Mouse (Mus musculus) MEL (cell line): Measurements from ENCODE around the gene Cdk2ap1. TPM values are rescaled to one million over a fixed set of nuclear protein-coding genes. Genes with fewer than 3 reads are reported as not detected.

Experiments used
- DNase-seq: peaks from one replicate; pipeline ENCODE4 v3.0.0; 2011; ENCODE audit warnings: low read depth, low spot score
- H3K27ac ChIP-seq: 2 replicates; pipeline ENCODE4 v1.5.1; 2012; ENCODE audit warnings: low read depth, mild to moderate bottlenecking, control low read depth, low read length, moderate library complexity; ENCODE audit not compliant: control insufficient read depth
- H3K27me3 ChIP-seq, 2 experiments: fragments of 150-350 bp in 1 of 2; sonication (generic) in 1 of 2; 2 replicates each; pipeline ENCODE4 v1.6.1; 2012; ENCODE audit warnings: low read length in 2 of 2, mild to moderate bottlenecking in 2 of 2, improper control_type of control experiment in 1 of 2, moderate library complexity in 1 of 2; ENCODE audit not compliant: insufficient read depth in 2 of 2, control insufficient read depth in 1 of 2
- H3K36me3 ChIP-seq, 2 experiments: 2 replicates each; pipeline ENCODE4 v1.6.1; 2012 to 2014; ENCODE audit warnings: low read length in 2 of 2, improper control_type of control experiment in 1 of 2, inconsistent platforms in 1 of 2, mild to moderate bottlenecking in 1 of 2; ENCODE audit not compliant: insufficient read depth in 2 of 2, control insufficient read depth in 1 of 2
- H3K4me1 ChIP-seq, 2 experiments: fragments of 150-350 bp in 1 of 2; sonication (generic) in 1 of 2; 2 replicates each; pipeline ENCODE4 v1.6.1; 2012; ENCODE audit warnings: low read length in 2 of 2, improper control_type of control experiment in 1 of 2, mild to moderate bottlenecking in 1 of 2; ENCODE audit not compliant: insufficient read depth in 2 of 2, control insufficient read depth in 1 of 2
- H3K4me3 ChIP-seq, 2 experiments: fragments of 150-350 bp in 1 of 2; sonication (generic) in 1 of 2; 2 replicates each; pipeline ENCODE4 v1.5.1; 2012; ENCODE audit warnings: low read depth in 2 of 2, low read length in 2 of 2, mild to moderate bottlenecking in 2 of 2, moderate library complexity in 2 of 2, control low read depth in 1 of 2, improper control_type of control experiment in 1 of 2; ENCODE audit not compliant: control insufficient read depth in 1 of 2, insufficient read depth in 1 of 2
- H3K79me2 ChIP-seq: 2 replicates; pipeline ENCODE4 v1.6.1; 2012; ENCODE audit warnings: mild to moderate bottlenecking, low read length, moderate library complexity; ENCODE audit not compliant: control insufficient read depth, poor library complexity, insufficient read depth
- H3K9ac ChIP-seq: 2 replicates; pipeline ENCODE4 v1.6.1; 2012; ENCODE audit warnings: low read depth, mild to moderate bottlenecking, control low read depth, low read length, moderate library complexity; ENCODE audit not compliant: control insufficient read depth, poor library complexity, severe bottlenecking
- H3K9me3 ChIP-seq: fragments of 150-350 bp; sonication (generic); replicated peaks from 2 replicates; pipeline ENCODE4 v1.6.1; 2012; ENCODE audit warnings: mild to moderate bottlenecking, low read length, improper control_type of control experiment, moderate library complexity; ENCODE audit not compliant: insufficient read depth
- BHLHE40 ChIP-seq: IDR thresholded peaks from 2 replicates; pipeline ENCODE4 v1.6.1; 2012; ENCODE audit warnings: low read depth, mild to moderate bottlenecking, inconsistent platforms, low read length, improper control_type of control experiment, borderline replicate concordance
- CHD1 ChIP-seq: IDR thresholded peaks from 2 replicates; pipeline ENCODE4 v1.6.1; 2012; ENCODE audit warnings: low read depth, mild to moderate bottlenecking, inconsistent platforms, low read length, improper control_type of control experiment
- CTCF ChIP-seq, 3 experiments: IDR thresholded peaks in 2 of 3; conservative IDR thresholded peaks in 1 of 3; 2 replicates each; pipeline ENCODE4 v1.5.1; 2011 to 2012; ENCODE audit warnings: low read length in 3 of 3, low read depth in 2 of 3, mild to moderate bottlenecking in 2 of 3, improper control_type of control experiment in 1 of 3, inconsistent platforms in 1 of 3, mixed read lengths in 1 of 3, moderate library complexity in 1 of 3; ENCODE audit not compliant: control insufficient read depth in 1 of 3, insufficient read depth in 1 of 3, poor library complexity in 1 of 3, severe bottlenecking in 1 of 3
- EP300 ChIP-seq, 2 experiments: IDR thresholded peaks; 2 replicates each; pipeline ENCODE4 v1.6.1; 2011; ENCODE audit warnings: improper control_type of control experiment in 2 of 2, low read length in 2 of 2, low read depth in 1 of 2, mild to moderate bottlenecking in 1 of 2
- GATA1 ChIP-seq: IDR thresholded peaks from 2 replicates; pipeline ENCODE4 v1.6.1; 2011; ENCODE audit warnings: low read depth, low read length, improper control_type of control experiment
- KAT2A ChIP-seq: conservative IDR thresholded peaks from 2 replicates; pipeline ENCODE4 v1.6.1; 2012; ENCODE audit warnings: low read depth, low read length, improper control_type of control experiment, inconsistent platforms
- MAFK ChIP-seq: IDR thresholded peaks from 2 replicates; pipeline ENCODE4 v1.6.1; 2011; ENCODE audit warnings: low read depth, mild to moderate bottlenecking, low read length, improper control_type of control experiment, borderline replicate concordance
- MAX ChIP-seq: IDR thresholded peaks from 2 replicates; pipeline ENCODE4 v1.6.1; 2011; ENCODE audit warnings: low read length, improper control_type of control experiment
- MYB ChIP-seq: IDR thresholded peaks from 2 replicates; pipeline ENCODE4 v1.6.1; 2011; ENCODE audit warnings: mild to moderate bottlenecking, low read depth, low read length, improper control_type of control experiment
- NRF1 ChIP-seq: IDR thresholded peaks from 2 replicates; pipeline ENCODE4 v1.6.1; 2014; ENCODE audit warnings: low read depth, mild to moderate bottlenecking, inconsistent platforms, low read length, improper control_type of control experiment, moderate library complexity; ENCODE audit not compliant: poor library complexity, insufficient read depth, severe bottlenecking
- POLR2A ChIP-seq, 2 experiments: IDR thresholded peaks; 2 replicates each; pipeline ENCODE4 v1.6.1; 2011 to 2012; ENCODE audit warnings: low read length in 2 of 2, mild to moderate bottlenecking in 2 of 2, control low read depth in 1 of 2, improper control_type of control experiment in 1 of 2, low read depth in 1 of 2, moderate library complexity in 1 of 2; ENCODE audit not compliant: control insufficient read depth in 1 of 2, insufficient read depth in 1 of 2, poor library complexity in 1 of 2
- POLR2AphosphoS5 ChIP-seq: IDR thresholded peaks from 2 replicates; pipeline ENCODE4 v1.6.1; 2012; ENCODE audit warnings: low read depth, borderline replicate concordance, mild to moderate bottlenecking, inconsistent platforms, low read length, moderate library complexity, mixed read lengths
- SIN3A ChIP-seq: IDR thresholded peaks from 2 replicates; pipeline ENCODE4 v1.6.1; 2012; ENCODE audit warnings: low read length, improper control_type of control experiment, inconsistent platforms
- TAL1 ChIP-seq: IDR thresholded peaks from 2 replicates; pipeline ENCODE4 v1.6.1; 2012; ENCODE audit warnings: mild to moderate bottlenecking, inconsistent platforms, low read length, moderate library complexity, mixed read lengths
- TBP ChIP-seq: IDR thresholded peaks from 2 replicates; pipeline ENCODE4 v1.8.0; 2011; ENCODE audit warnings: low read depth, low read length, improper control_type of control experiment
- TCF12 ChIP-seq: IDR thresholded peaks from 2 replicates; pipeline ENCODE4 v1.6.1; 2014; ENCODE audit warnings: low read depth, mild to moderate bottlenecking, inconsistent platforms, low read length, improper control_type of control experiment, moderate library complexity
- UBTF ChIP-seq: IDR thresholded peaks from 2 replicates; pipeline ENCODE4 v1.6.1; 2012; ENCODE audit warnings: low read depth, mild to moderate bottlenecking, inconsistent platforms, low read length, improper control_type of control experiment, moderate library complexity, borderline replicate concordance; ENCODE audit not compliant: insufficient read depth
- USF2 ChIP-seq, 2 experiments: IDR thresholded peaks; 2 replicates each; pipeline ENCODE4 v1.6.1; 2011 to 2012; ENCODE audit warnings: improper control_type of control experiment in 2 of 2, low read length in 2 of 2, borderline replicate concordance in 1 of 2, inconsistent platforms in 1 of 2, low read depth in 1 of 2, mild to moderate bottlenecking in 1 of 2; ENCODE audit not compliant: insufficient read depth in 1 of 2
- ZC3H11A ChIP-seq: IDR thresholded peaks from 2 replicates; pipeline ENCODE4 v1.6.1; 2012; ENCODE audit warnings: low read depth, mild to moderate bottlenecking, inconsistent platforms, low read length, improper control_type of control experiment
- ZKSCAN1 ChIP-seq: IDR thresholded peaks from 2 replicates; pipeline ENCODE4 v1.6.1; 2012; ENCODE audit warnings: low read depth, mild to moderate bottlenecking, inconsistent platforms, low read length, improper control_type of control experiment, moderate library complexity
- ZNF384 ChIP-seq: IDR thresholded peaks from 2 replicates; pipeline ENCODE4 v1.6.1; 2012; ENCODE audit warnings: low read depth, mild to moderate bottlenecking, inconsistent platforms, low read length, improper control_type of control experiment
- polyA plus RNA-seq, 2 experiments: library from polyadenylated mRNA; stranded (reverse) in 1 of 2; unstranded in 1 of 2; fragments of >175 nt in 1 of 2; fragments of >200 nt in 1 of 2; gene quantifications; 2 replicates each; pipeline versions ENCODE4 v1.2.1 to v1.2.4; 2012; ENCODE audit warnings: low replicate concordance in 2 of 2, low read depth in 1 of 2; ENCODE audit not compliant: insufficient read length in 2 of 2, insufficient read depth in 1 of 2, missing spikeins in 1 of 2
- total RNA-seq: library from RNA; depleted of rRNA; stranded (reverse); fragments of 300-350 nt; gene quantifications from 2 replicates; pipeline ENCODE4 v1.2.3, GENCODE M21; 2012

Gene Cdk2ap1
- total and polyA plus RNA-seq, 3 experiments = 110 to 430 TPM; not detected in 1

DNA sequence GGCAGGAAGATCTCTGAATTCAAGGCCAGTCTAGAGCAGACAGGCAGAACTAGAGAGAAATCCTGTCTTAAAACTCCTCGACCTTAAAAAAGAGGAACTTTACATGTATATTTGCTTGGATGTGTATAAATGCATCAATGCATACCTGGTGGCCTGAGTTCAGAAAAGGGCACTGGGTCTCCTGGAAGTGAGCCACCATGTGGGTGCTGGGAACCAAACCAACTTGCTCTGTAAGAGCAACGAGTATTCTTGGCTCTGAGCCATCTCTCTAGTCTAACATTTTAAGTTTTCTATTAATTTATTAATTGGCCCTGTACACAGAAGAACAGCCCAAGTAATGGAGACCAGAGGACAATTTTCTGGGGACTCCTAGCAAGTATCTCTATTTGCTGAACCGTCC lies 3.8 kb upstream of the Cdk2ap1 start:
- Histone ChIP-seq H3K79me2 (no peaks in the 10 kb centered on the region), H3K27ac (no peak overlapping the region), H3K9me3 (no peaks in the 10 kb centered on the region), H3K4me1 (peaks cover 0 to 3% of the 10 kb centered on the region in 2 experiments; a peak in 1 of 4 replicates), H3K27me3 (no peaks in the 10 kb centered on the region), H3K4me3 (no peak overlapping the region), H3K36me3 (peaks cover 4 to 6% of the 10 kb centered on the region in 2 experiments), H3K9ac (no peak overlapping the region)
- peak; percentile 24 for DNase-seq
- TF ChIP-seq TAL1 (no peak), CTCF (IDR thresholded peaks at IDR 0.05 in 2 of 3, conservative IDR thresholded peaks at IDR 0.05 in 1 of 3; ENCODE audit: control insufficient read depth in 1 of 3, insufficient read depth in 1 of 3, low read depth in 2 of 3, low read length in 3 of 3, poor library complexity in 1 of 3, severe bottlenecking in 1 of 3) (no peak), KAT2A (no peak), BHLHE40 (no peak), POLR2A (IDR thresholded peaks at IDR 0.05; ENCODE audit: control insufficient read depth in 1 of 2, insufficient read depth in 1 of 2, low read depth in 1 of 2, low read length in 2 of 2, poor library complexity in 1 of 2) (no peak), MAX (no peak)

DNA sequence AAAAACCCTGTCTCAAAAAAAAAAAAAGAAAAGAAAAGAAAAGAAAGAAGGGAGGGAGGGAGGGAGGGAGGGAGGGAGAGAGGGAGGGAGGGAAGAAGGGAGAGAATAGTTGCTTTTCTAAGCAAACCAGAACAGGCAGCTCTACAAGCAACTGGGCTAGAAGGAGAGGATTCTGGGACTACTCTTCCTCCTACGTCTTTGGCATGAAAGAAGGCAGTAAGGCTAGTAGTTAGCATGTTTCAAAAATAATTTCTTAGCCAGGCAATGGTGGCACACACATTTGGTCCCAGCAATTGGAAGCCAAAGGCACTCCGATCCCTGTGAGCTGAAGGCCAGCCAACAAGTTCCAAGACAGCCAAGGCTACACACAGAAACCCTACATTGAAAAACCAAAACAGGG lies 2.9 kb upstream of the Cdk2ap1 start:
- Histone ChIP-seq H3K79me2 (no peaks in the 10 kb centered on the region), H3K36me3 (peaks cover 3 to 4% of the 10 kb centered on the region in 2 experiments), H3K4me1 (peaks cover 0 to 3% of the 10 kb centered on the region in 2 experiments; a peak in 1 of 4 replicates), H3K9me3 (no peaks in the 10 kb centered on the region), H3K9ac (no peak overlapping the region), H3K27me3 (no peaks in the 10 kb centered on the region), H3K27ac (no peak overlapping the region), H3K4me3 (no peak overlapping the region)
- no peak for DNase-seq
- no peak for TF ChIP-seq TBP
- TF ChIP-seq MYB = no peak
- TF ChIP-seq NRF1 = no peak
- TF ChIP-seq CHD1 = no peak
- no peak for TF ChIP-seq ZC3H11A
- no peak for TF ChIP-seq SIN3A
- TF ChIP-seq POLR2AphosphoS5 = no peak
- no peak for TF ChIP-seq POLR2A (IDR thresholded peaks at IDR 0.05; ENCODE audit: control insufficient read depth in 1 of 2, insufficient read depth in 1 of 2, low read depth in 1 of 2, low read length in 2 of 2, poor library complexity in 1 of 2)
- TF ChIP-seq KAT2A = no peak
- no peak for TF ChIP-seq ZKSCAN1
- no peak for TF ChIP-seq ZNF384
- TF ChIP-seq MAFK = no peak
- no peak for TF ChIP-seq TAL1
- no peak for TF ChIP-seq EP300 (IDR thresholded peaks at IDR 0.05; ENCODE audit: low read depth in 1 of 2, low read length in 2 of 2)
- no peak for TF ChIP-seq TCF12
- TF ChIP-seq MAX = no peak
- TF ChIP-seq BHLHE40 = no peak
- no peak for TF ChIP-seq USF2 (IDR thresholded peaks at IDR 0.05; ENCODE audit: borderline replicate concordance in 1 of 2, insufficient read depth in 1 of 2, low read depth in 1 of 2, low read length in 2 of 2)
- no peak for TF ChIP-seq GATA1
- TF ChIP-seq UBTF = no peak
